Mouse (Mus musculus) thymus, postnatal 10 days (tissue): Measurements from ENCODE around the gene Anxa9.
"Not testable (repeated sequence)": the region's sequence is repeated elsewhere in the genome, so short reads cannot be mapped to it uniquely, and the experiment has no call there.

Experiments
- DNase-seq, 2 experiments: peaks; one replicate each; pipeline ENCODE4 v3.0.0; 2021; ENCODE audit warnings: low spot score in 2 of 2

Gene Anxa9

GRCm38 (mm10) chr3:95307100-95307499 is at the start of gene Anxa9:
Anxa9 (minus strand) TSS chr3:95307176.
- no peak for DNase-seq

- not testable (repeated sequence) for DNase-seq
These were observed 49.1 kb upstream of the Anxa9 start for GRCm38 (mm10) chr3:95355911-95356544.

GRCm38 (mm10) chr3:95349491-95349890 is 42.5 kb upstream of the Anxa9 start:
- DNase-seq, result peak in 1 of 2 experiments; percentile 38

- not testable (repeated sequence) for DNase-seq
These were observed 41.4 kb upstream of the Anxa9 start for GRCm38 (mm10) chr3:95348343-95348742.

GRCm38 (mm10) chr3:95346454-95346853 is 39.5 kb upstream of the Anxa9 start:
- DNase-seq, result no peak

- DNase-seq, result not testable (repeated sequence)
These were observed 36.5 kb upstream of the Anxa9 start for GRCm38 (mm10) chr3:95343356-95344000.

- DNase-seq, result no peak
These were observed 31.3 kb upstream of the Anxa9 start for GRCm38 (mm10) chr3:95338251-95338650.

- no peak for DNase-seq
These were observed 30.4 kb upstream of the Anxa9 start for GRCm38 (mm10) chr3:95337345-95337744.

GRCm38 (mm10) chr3:95331528-95331927 is 24.6 kb upstream of the Anxa9 start:
- no peak for DNase-seq

- DNase-seq, result no peak
These were observed 21.9 kb upstream of the Anxa9 start for GRCm38 (mm10) chr3:95328803-95329404.

GRCm38 (mm10) chr3:95324454-95325144 is 17.6 kb upstream of the Anxa9 start:
- DNase-seq, result no peak

- DNase-seq, result no peak
These were observed 16.5 kb upstream of the Anxa9 start for GRCm38 (mm10) chr3:95323429-95323828.

- no peak for DNase-seq
These were observed 13.0 kb upstream of the Anxa9 start for GRCm38 (mm10) chr3:95319701-95320625.

- no peak for DNase-seq
These were observed 12.1 kb upstream of the Anxa9 start for GRCm38 (mm10) chr3:95319110-95319509.

- DNase-seq, result no peak
These were observed 11.6 kb upstream of the Anxa9 start for GRCm38 (mm10) chr3:95318548-95318947.

- DNase-seq, result peak; percentile 31 to 63
These were observed 10.6 kb upstream of the Anxa9 start for GRCm38 (mm10) chr3:95317414-95318080.

- no peak for DNase-seq
These were observed 9.0 kb upstream of the Anxa9 start for GRCm38 (mm10) chr3:95315844-95316550.

GRCm38 (mm10) chr3:95315094-95315843 is 8.3 kb upstream of the Anxa9 start:
- DNase-seq, result peak; percentile 86 to 88

- DNase-seq, result no peak
These were observed 7.6 kb upstream of the Anxa9 start, which contains the start of gene Cers2 for GRCm38 (mm10) chr3:95314486-95315093. Cers2 (plus strand) TSS chr3:95314791.
